Mouse (Mus musculus): ENCODE data around the gene Atg4a.
A peak's percentile ranks its signal among the peaks of the same experiment; 100 is the strongest.

Gene Atg4a

DNA sequence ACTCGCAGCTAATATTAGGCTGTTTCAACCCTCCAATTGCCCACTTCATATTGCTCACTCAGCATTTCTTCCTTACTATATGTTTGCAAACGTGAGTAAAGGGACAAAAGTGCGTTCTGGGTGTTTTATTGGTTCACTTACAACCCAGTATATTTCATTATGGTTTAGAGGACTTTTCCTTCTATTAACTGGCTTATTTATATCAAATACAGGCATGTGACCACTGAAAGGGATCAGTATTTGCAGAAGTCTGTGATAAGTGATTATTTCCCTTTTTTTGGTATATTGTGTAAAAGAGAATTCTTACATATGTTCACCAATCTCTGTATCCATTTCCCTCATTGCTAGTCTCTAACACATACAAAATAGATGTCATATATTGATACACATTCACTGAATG lies 203.7 kb downstream of the Atg4a start:
- DNase-seq (ENCODE audit: low spot score), result no peak

DNA sequence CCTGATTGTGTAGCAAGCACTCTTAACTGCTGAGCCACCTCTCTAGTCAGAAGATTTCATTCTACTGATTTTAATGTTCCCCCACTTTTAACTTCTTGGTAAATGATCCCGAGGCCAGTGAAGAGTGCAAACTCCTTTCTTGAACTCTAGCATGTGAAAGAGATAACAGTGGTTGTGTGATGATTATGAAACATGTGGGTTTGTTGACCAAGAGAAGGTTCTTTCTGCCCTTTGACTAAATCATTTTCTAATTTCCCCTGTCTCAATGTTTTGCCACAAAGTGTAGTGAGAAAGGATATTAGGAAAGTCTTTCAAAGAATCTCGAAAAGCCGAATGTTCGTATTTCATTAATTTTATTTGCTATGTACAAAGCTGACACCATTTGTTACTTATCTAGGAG lies 208.4 kb downstream of the Atg4a start:
- no peak for DNase-seq (ENCODE audit: low spot score)

DNA sequence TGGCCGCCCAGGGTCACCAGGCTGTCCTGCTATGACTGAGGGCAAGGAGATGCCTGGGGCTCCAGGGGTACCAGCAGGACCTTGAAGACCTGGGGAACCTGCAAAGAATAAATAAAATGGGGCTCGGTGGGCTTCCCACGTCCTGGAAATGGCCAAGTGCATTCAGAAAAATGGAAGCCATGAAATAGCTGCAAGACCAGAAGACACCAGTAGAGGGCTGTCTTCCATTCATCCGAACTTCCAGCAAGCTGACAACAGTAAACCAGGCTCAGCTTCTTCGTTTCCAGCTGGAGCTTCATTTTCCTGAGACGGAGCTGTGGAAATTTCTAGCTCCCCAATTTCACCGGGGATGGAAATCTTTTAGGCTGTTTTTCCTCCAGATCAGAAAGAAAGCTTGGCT lies 218.6 kb downstream of the Atg4a start:
- DNase-seq (ENCODE audit: low spot score), result no peak

DNA sequence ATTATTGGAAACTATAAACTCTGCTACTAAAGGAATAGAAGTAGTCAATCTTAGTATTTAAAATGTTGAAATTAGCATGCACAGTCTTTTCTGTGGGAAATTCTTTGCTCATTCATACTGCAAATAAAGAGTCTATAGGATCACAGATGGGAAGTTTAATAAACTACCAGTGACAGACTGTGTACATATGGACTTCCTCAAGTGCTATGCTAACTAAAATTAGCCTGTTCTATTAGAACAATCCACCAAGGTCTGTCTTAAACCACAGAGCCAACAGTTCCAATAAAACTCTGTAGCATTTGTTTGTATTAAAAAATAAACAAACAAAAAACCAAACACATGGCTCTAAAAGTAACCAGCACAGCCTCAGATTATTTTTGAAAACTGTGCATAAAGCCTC lies 238.3 kb downstream of the Atg4a start:
- DNase-seq (ENCODE audit: low spot score), result no peak

DNA sequence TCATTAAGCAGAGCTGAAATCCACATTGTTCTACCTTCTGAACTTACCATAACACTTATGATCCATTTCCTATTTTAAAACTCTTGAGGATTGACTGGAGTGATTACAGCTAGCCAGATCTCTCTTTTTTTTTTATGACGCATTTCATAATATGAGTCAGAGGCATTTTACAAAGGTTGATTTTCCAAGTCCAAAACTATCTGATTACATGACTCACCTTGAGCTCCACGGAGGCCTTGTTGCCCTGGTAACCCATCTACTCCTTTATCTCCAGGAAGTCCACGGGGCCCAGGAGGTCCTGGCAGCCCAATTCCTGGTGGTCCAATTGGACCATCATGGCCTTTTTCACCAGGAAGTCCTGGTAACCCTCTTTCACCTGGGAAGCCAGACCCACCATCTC lies 242.3 kb downstream of the Atg4a start:
- no peak for DNase-seq (ENCODE audit: low spot score)

DNA sequence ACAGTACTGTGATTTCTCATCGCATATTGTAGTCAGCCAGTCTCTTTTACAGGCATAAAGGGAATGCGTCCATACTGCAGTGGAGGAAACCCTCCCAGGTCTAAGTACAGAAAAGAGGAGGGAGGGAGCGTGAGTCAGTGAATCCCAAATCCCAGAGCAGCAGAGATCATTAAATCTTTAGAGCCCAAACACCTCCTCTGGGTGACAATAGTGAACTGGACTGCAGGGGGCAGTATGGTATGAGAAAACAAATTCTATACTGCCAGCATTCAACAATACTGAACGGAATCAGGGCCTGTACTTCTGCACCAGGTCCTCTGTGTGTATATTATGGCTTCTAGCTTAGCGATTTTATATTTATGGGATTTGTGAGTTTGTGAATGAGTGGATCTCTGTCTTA lies 256.1 kb downstream of the Atg4a start:
- peak; percentile 21 for DNase-seq (ENCODE audit: low spot score)

All from left cerebral cortex, adult 11 months (tissue).